Mouse (Mus musculus) heart, embryonic 12.5 days (tissue): Measurements from ENCODE around the gene Sema4a. TPM values are rescaled to one million over a fixed set of nuclear protein-coding genes. Genes with fewer than 3 reads are reported as not detected.
A peak's percentile ranks its signal among the peaks of the same experiment; 100 is the strongest.

Experiments
- ATAC-seq: fragments of 200-750 bp; cut with Nextera tagmentation; 2 replicates; pipeline ENCODE4 v1.8.0; 2017; ENCODE audit warnings: moderate TSS enrichment, moderate library complexity; ENCODE audit not compliant: insufficient number of reproducible peaks, low FRiP score
- H3K27ac ChIP-seq: fragments of 300-500 bp; sonication (generic); 2 replicates; pipeline ENCODE4 v1.5.1; 2016; ENCODE audit warnings: mild to moderate bottlenecking, moderate library complexity; ENCODE audit not compliant: poor library complexity, severe bottlenecking
- H3K27me3 ChIP-seq: fragments of 300-500 bp; sonication (generic); replicated peaks from 2 replicates; pipeline ENCODE4 v1.6.1; 2016; ENCODE audit warnings: mild to moderate bottlenecking, moderate library complexity
- H3K36me3 ChIP-seq: fragments of 300-500 bp; sonication (generic); 2 replicates; pipeline ENCODE4 v1.6.1; 2016; ENCODE audit warnings: mild to moderate bottlenecking, moderate library complexity
- H3K4me1 ChIP-seq: fragments of 300-500 bp; sonication (generic); replicated peaks from 2 replicates; pipeline ENCODE4 v1.6.1; 2016; ENCODE audit warnings: mild to moderate bottlenecking
- H3K4me2 ChIP-seq: fragments of 300-500 bp; sonication (generic); 2 replicates; pipeline ENCODE4 v1.6.1; 2016; ENCODE audit warnings: mild to moderate bottlenecking, moderate library complexity
- H3K4me3 ChIP-seq: fragments of 300-500 bp; sonication (generic); 2 replicates; pipeline ENCODE4 v1.5.1; 2016; ENCODE audit warnings: mild to moderate bottlenecking
- H3K9ac ChIP-seq: fragments of 300-500 bp; sonication (generic); 2 replicates; pipeline ENCODE4 v1.6.1; 2016; ENCODE audit warnings: mild to moderate bottlenecking, moderate library complexity
- H3K9me3 ChIP-seq: fragments of 300-500 bp; sonication (generic); replicated peaks from 2 replicates; pipeline ENCODE4 v1.6.1; 2016; ENCODE audit warnings: mild to moderate bottlenecking, moderate library complexity
- WGBS: fragments of 180-500 bp; shearing (Covaris S2); methylation state at CpG from one replicate; pipeline ENCODE4 v1.1.7; 2016; 5-methylcytosine and 5-hydroxymethylcytosine counted together
- polyA plus RNA-seq: library from polyadenylated mRNA; unstranded; fragments of >200 nt; fragmentation: Nextera tagmentation; extraction: Ambion mirVana; gene quantifications from 2 replicates; pipeline ENCODE4 v1.2.1, GENCODE M21; 2016

Gene Sema4a
- polyA plus RNA-seq, 1 experiment from 2014 or later: 1.3 TPM

DNA sequence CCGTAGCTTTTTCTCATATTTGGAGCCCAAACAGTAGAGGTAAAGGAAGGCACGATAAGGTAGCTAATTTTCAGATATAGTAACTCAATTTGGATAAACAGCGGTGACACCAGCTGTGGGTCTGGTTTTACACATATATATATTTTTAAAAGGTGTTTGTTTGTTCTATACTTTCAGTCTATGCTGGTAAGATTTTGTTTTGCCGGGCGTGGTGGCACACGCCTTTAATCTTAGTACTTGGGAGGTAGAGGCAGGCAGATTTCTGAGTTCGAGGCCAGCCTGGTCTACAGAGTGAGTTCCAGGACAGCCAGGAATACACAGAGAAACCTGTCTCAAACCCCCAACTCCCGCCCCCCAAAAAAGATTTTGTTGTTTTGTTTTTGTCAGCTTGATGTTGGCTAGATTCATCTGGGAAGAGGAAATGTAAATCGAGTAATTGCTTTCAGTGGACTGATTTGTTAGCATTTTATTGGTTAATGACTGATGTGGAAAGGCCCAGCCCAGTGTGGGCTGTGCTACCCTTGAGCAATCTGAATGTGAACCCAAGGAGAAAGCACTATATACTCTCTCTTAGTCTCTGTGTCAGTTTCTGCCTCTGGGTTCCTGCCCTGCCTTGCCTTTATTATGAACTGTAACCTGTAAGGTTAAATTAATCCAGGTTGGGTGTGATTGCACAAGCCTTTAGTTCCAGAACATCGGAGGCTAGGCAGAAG, 35.1 kb downstream of the Sema4a start:
- Histone ChIP-seq H3K27ac (no peak overlapping the region), H3K4me2 (no peak overlapping the region), H3K27me3 (no peaks in the 10 kb centered on the region), H3K36me3 (peaks cover 8% of the 10 kb centered on the region), H3K9ac (no peak overlapping the region), H3K4me3 (no peak overlapping the region), H3K9me3 (no peaks in the 10 kb centered on the region), H3K4me1 (peaks cover 22% of the 10 kb centered on the region)
- WGBS: 82% methylated on average over 10 of the region's 10 CpGs
- no peak for ATAC-seq

DNA sequence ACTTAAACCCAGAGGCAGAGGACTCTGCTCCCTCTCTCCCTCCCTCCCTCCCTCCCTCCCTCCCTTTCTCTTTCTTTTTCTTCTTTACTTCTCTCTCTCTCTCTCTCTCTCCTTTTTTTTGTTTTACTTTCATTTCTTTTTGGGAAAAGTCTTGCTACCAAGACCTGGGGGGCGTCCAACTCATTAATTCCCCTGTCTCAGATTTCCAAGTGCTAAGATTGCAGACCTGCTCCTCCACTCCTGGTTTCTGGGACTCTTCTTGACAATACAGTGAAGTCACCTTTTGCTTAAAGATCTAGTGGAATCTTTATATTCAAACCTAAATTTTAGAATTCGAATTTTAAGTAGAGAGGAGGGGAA, 35.7 kb downstream of the Sema4a start:
- H3K27ac ChIP-seq: no peak overlapping the region
- H3K27me3 ChIP-seq: no peaks in the 10 kb centered on the region
- no peak overlapping the region; the same call in 1 of the 2 replicates for H3K9ac ChIP-seq
- H3K4me3 ChIP-seq: peak overlapping the region; percentile 84
- peaks cover 22% of the 10 kb centered on the region for H3K4me1 ChIP-seq
- H3K4me2 ChIP-seq: peak overlapping the region; percentile 94
- H3K9me3 ChIP-seq: no peaks in the 10 kb centered on the region
- peaks cover 14% of the 10 kb centered on the region for H3K36me3 ChIP-seq
- 8% methylated on average over 2 of the region's 2 CpGs for WGBS
- no peak for ATAC-seq

- Histone ChIP-seq H3K9ac (peak within 1 kb of the TSS; percentile 76), H3K27ac (no peak within 1 kb of the TSS)
- WGBS: 1% methylated on average over 35 of the region's 35 CpGs
Measured at GRCm38 (mm10) chr3:88424605-88425329, 36.2 kb downstream of the Sema4a start, which contains the start of gene Slc25a44. Gene Slc25a44, minus strand, starts transcription at chr3:88425139.

GRCm38 (mm10) chr3:88422020-88422720, 38.8 kb downstream of the Sema4a start:
- H3K27me3 ChIP-seq: no peaks in the 10 kb centered on the region
- H3K9me3 ChIP-seq: no peaks in the 10 kb centered on the region
- 33% methylated on average over 9 of the region's 9 CpGs for WGBS
- H3K36me3 ChIP-seq: peaks cover 44% of the 10 kb centered on the region
- no peak for ATAC-seq
- 0 out of 2 replicates have a peak overlapping the region, but pooled peaks have one; percentile 25 for H3K9ac ChIP-seq
- peaks cover 32% of the 10 kb centered on the region for H3K4me1 ChIP-seq
- no peak overlapping the region for H3K4me2 ChIP-seq
- H3K27ac ChIP-seq: no peak overlapping the region
- H3K4me3 ChIP-seq: no peak overlapping the region

More at GRCm38 (mm10) chr3:88424605-88425329, 36.2 kb downstream of the Sema4a start, which contains the start of gene Slc25a44:
- no peaks in the 10 kb centered on the region for H3K27me3 ChIP-seq
- peak within 1 kb of the TSS; percentile 84 for H3K4me3 ChIP-seq
- ATAC-seq: peak; percentile 98
- H3K36me3 ChIP-seq: peaks cover 19% of the 10 kb centered on the region
- H3K9me3 ChIP-seq: no peaks in the 10 kb centered on the region
- H3K4me2 ChIP-seq: peak within 1 kb of the TSS; percentile 94
- H3K4me1 ChIP-seq: peaks cover 22% of the 10 kb centered on the region

- Histone ChIP-seq H3K4me2 (no peak overlapping the region), H3K9ac (no peak overlapping the region), H3K4me1 (peaks cover 38% of the 10 kb centered on the region), H3K27me3 (no peaks in the 10 kb centered on the region), H3K27ac (no peak overlapping the region), H3K4me3 (no peak overlapping the region), H3K9me3 (no peaks in the 10 kb centered on the region), H3K36me3 (peaks cover 56% of the 10 kb centered on the region)
- WGBS: 94% methylated on average over 19 of the region's 19 CpGs
- no peak for ATAC-seq
Measured at GRCm38 (mm10) chr3:88420771-88421170, 40.2 kb downstream of the Sema4a start.

- H3K4me1 ChIP-seq: peaks cover 30% of the 10 kb centered on the region
- no peaks in the 10 kb centered on the region for H3K9me3 ChIP-seq
- no peak overlapping the region for H3K27ac ChIP-seq
- 73% methylated on average over 6 of the region's 6 CpGs for WGBS
- no peak overlapping the region for H3K4me3 ChIP-seq
- peaks cover 76% of the 10 kb centered on the region for H3K36me3 ChIP-seq
- no peak overlapping the region for H3K9ac ChIP-seq
- H3K27me3 ChIP-seq: no peaks in the 10 kb centered on the region
- H3K4me2 ChIP-seq: no peak overlapping the region
- ATAC-seq: no peak
Measured at GRCm38 (mm10) chr3:88418016-88418415, 43.0 kb downstream of the Sema4a start.

DNA sequence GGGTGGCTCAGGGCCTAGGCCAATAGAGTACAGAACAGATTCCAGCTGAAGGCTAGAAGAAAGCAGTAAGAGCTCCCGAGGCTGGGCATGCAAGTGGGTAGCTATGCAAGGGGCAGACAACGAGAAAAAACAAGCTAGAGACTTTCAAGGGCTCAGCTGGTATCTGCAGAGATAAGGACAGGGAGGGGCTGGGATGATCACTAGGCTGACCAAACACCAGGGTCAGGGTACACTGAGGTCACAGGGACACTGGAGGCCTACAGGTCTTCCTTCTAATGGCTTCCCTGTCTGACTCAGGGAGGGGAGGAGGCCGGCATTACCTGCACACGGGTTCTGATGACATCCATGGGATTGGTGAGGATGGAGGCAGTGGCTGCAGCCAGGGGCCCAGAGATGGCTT, 45.3 kb downstream of the Sema4a start:
- Histone ChIP-seq H3K4me2 (no peak overlapping the region), H3K27me3 (no peaks in the 10 kb centered on the region), H3K4me3 (no peak overlapping the region), H3K4me1 (peaks cover 26% of the 10 kb centered on the region), H3K27ac (no peak overlapping the region), H3K9me3 (no peaks in the 10 kb centered on the region), H3K36me3 (peaks cover 80% of the 10 kb centered on the region), H3K9ac (peak overlapping the region; percentile 27; the same call in 1 of the 2 replicates)
- no peak for ATAC-seq
- WGBS: 53% methylated on average over 4 of the region's 4 CpGs

- Histone ChIP-seq H3K4me3 (no peak overlapping the region), H3K27me3 (no peaks in the 10 kb centered on the region), H3K4me2 (no peak overlapping the region), H3K36me3 (peaks cover 50% of the 10 kb centered on the region), H3K27ac (no peak overlapping the region), H3K9me3 (no peaks in the 10 kb centered on the region), H3K9ac (no peak overlapping the region), H3K4me1 (peaks cover 35% of the 10 kb centered on the region)
- no peak for ATAC-seq
- 80% methylated on average over 11 of the region's 11 CpGs for WGBS
Measured at GRCm38 (mm10) chr3:88412636-88413035, 48.3 kb downstream of the Sema4a start.

GRCm38 (mm10) chr3:88411681-88412080, 49.3 kb downstream of the Sema4a start:
- Histone ChIP-seq H3K4me1 (peaks cover 41% of the 10 kb centered on the region), H3K36me3 (peaks cover 44% of the 10 kb centered on the region), H3K9me3 (no peaks in the 10 kb centered on the region), H3K4me2 (no peak overlapping the region), H3K27me3 (no peaks in the 10 kb centered on the region), H3K9ac (no peak overlapping the region), H3K4me3 (no peak overlapping the region), H3K27ac (no peak overlapping the region)
- whole genome bisulfite sequencing: 85% methylated on average over 4 of the region's 4 CpGs
- no peak for ATAC-seq

- 20% methylated on average over 7 of the region's 7 CpGs for WGBS
- ATAC-seq: no peak
Measured at GRCm38 (mm10) chr3:88410645-88411031, 50.3 kb downstream of the Sema4a start.

More at GRCm38 (mm10) chr3:88410645-88411031, 50.3 kb downstream of the Sema4a start:
- Histone ChIP-seq H3K4me1 (peaks cover 33% of the 10 kb centered on the region), H3K4me2 (peak overlapping the region; percentile 82), H3K27ac (peak overlapping the region; percentile 96), H3K9ac (peak overlapping the region; percentile 82; the same call in 1 of the 2 replicates), H3K27me3 (no peaks in the 10 kb centered on the region), H3K4me3 (peak overlapping the region; percentile 71), H3K9me3 (no peaks in the 10 kb centered on the region), H3K36me3 (peaks cover 33% of the 10 kb centered on the region)
